Mouse (Mus musculus) forebrain, embryonic 11.5 days (tissue): ENCODE results near the gene Mkrn1. TPM values are rescaled to one million over a fixed set of nuclear protein-coding genes. Genes with fewer than 3 reads are reported as not detected.

Experiments
- ATAC-seq: fragments of 200-750 bp; cut with Nextera tagmentation; replicated peaks from 2 replicates; pipeline ENCODE4 v1.8.0; 2017; ENCODE audit warnings: moderate TSS enrichment; ENCODE audit not compliant: low FRiP score
- DNase-seq: peaks from one replicate; pipeline ENCODE4 v3.0.0-alpha.2; 2017; ENCODE audit warnings: low spot score
- H3K27ac ChIP-seq: fragments of 300-500 bp; sonication (generic); 2 replicates; pipeline ENCODE4 v1.5.1; 2014; ENCODE audit warnings: low read depth, low read length
- H3K27me3 ChIP-seq: fragments of 300-500 bp; sonication (generic); 2 replicates; pipeline ENCODE4 v1.6.1; 2014; ENCODE audit warnings: mild to moderate bottlenecking, low read length, mixed read lengths; ENCODE audit not compliant: control insufficient read depth, insufficient read depth
- H3K36me3 ChIP-seq: fragments of 300-500 bp; sonication (generic); 2 replicates; pipeline ENCODE4 v1.6.1; 2014; ENCODE audit warnings: mild to moderate bottlenecking, low read length, moderate library complexity, mixed read lengths; ENCODE audit not compliant: control insufficient read depth, insufficient read depth
- H3K4me1 ChIP-seq: fragments of 300-500 bp; sonication (generic); replicated peaks from 2 replicates; pipeline ENCODE4 v1.6.1; 2014; ENCODE audit warnings: low read length, mixed read lengths; ENCODE audit not compliant: control insufficient read depth, insufficient read depth
- H3K4me2 ChIP-seq: fragments of 300-500 bp; sonication (generic); 2 replicates; pipeline ENCODE4 v1.6.1; 2014; ENCODE audit warnings: low read depth, mild to moderate bottlenecking, low read length, moderate library complexity, mixed read lengths; ENCODE audit not compliant: severe bottlenecking
- H3K4me3 ChIP-seq: fragments of 300-500 bp; sonication (generic); 2 replicates; pipeline ENCODE4 v1.5.1; 2014; ENCODE audit warnings: low read depth, low read length
- H3K9ac ChIP-seq: fragments of 300-500 bp; sonication (generic); 2 replicates; pipeline ENCODE4 v1.6.1; 2014; ENCODE audit warnings: low read length
- H3K9me3 ChIP-seq: fragments of 300-500 bp; sonication (generic); 2 replicates; pipeline ENCODE4 v1.6.1; 2016; ENCODE audit warnings: low read length, mixed read lengths; ENCODE audit not compliant: control insufficient read depth
- WGBS: fragments of 180-500 bp; shearing (Covaris S2); extraction: QIAGEN DNeasy Blood & Tissue Kit; methylation state at CpG from one replicate; pipeline ENCODE4 v1.1.7; 2014; 5-methylcytosine and 5-hydroxymethylcytosine counted together
- polyA plus RNA-seq: library from polyadenylated mRNA; unstranded; fragments of >200 nt; fragmentation: Nextera tagmentation; extraction: Ambion mirVana; gene quantifications from 2 replicates; pipeline ENCODE4 v1.2.1, GENCODE M21; 2014

Mkrn1 gene
- polyA plus RNA-seq, 1 experiment from 2014 or later = 91.9 TPM

GRCm38 (mm10) chr6:39400343-39400742 is 19.9 kb downstream of the Mkrn1 start:
- 61% methylated on average over 7 of the region's 7 CpGs for WGBS

GRCm38 (mm10) chr6:39398342-39398741 is 21.9 kb downstream of the Mkrn1 start:
- no peak overlapping the region for H3K4me2 ChIP-seq
- H3K27ac ChIP-seq = no peak overlapping the region
- no peak for ATAC-seq
- no peak overlapping the region for H3K9ac ChIP-seq
- no peak overlapping the region for H3K4me3 ChIP-seq
- DNase-seq = no peak
- H3K9me3 ChIP-seq = no peaks in the 10 kb centered on the region
- no peaks in the 10 kb centered on the region for H3K27me3 ChIP-seq
- H3K4me1 ChIP-seq = no peaks in the 10 kb centered on the region
- 96% methylated on average over 9 of the region's 9 CpGs for WGBS
- no peaks in the 10 kb centered on the region; the same call in 1 of the 2 replicates for H3K36me3 ChIP-seq

More at GRCm38 (mm10) chr6:39400343-39400742, 19.9 kb downstream of the Mkrn1 start:
- Histone ChIP-seq H3K27me3 (no peaks in the 10 kb centered on the region), H3K9me3 (no peaks in the 10 kb centered on the region), H3K4me2 (no peak overlapping the region), H3K4me3 (no peak overlapping the region), H3K36me3 (no peaks in the 10 kb centered on the region; the same call in 1 of the 2 replicates), H3K27ac (no peak overlapping the region), H3K4me1 (no peaks in the 10 kb centered on the region), H3K9ac (no peak overlapping the region)
- DNase-seq = peak; percentile 57
- ATAC-seq = no peak

- H3K4me3 ChIP-seq = no peak overlapping the region
- DNase-seq = no peak
- 93% methylated on average over 6 of the region's 6 CpGs for WGBS
- no peaks in the 10 kb centered on the region for H3K4me1 ChIP-seq
- H3K9me3 ChIP-seq = no peaks in the 10 kb centered on the region
- no peak overlapping the region for H3K4me2 ChIP-seq
- no peaks in the 10 kb centered on the region; the same call in 1 of the 2 replicates for H3K36me3 ChIP-seq
- H3K9ac ChIP-seq = no peak overlapping the region
- H3K27ac ChIP-seq = no peak overlapping the region
- H3K27me3 ChIP-seq = no peaks in the 10 kb centered on the region
- no peak for ATAC-seq
Observed at GRCm38 (mm10) chr6:39397046-39397445, 23.2 kb downstream of the Mkrn1 start.

- Histone ChIP-seq H3K4me2 (no peak overlapping the region), H3K4me3 (no peak overlapping the region), H3K36me3 (no peaks in the 10 kb centered on the region; the same call in 1 of the 2 replicates), H3K4me1 (no peaks in the 10 kb centered on the region), H3K9me3 (no peaks in the 10 kb centered on the region), H3K9ac (no peak overlapping the region), H3K27me3 (no peaks in the 10 kb centered on the region), H3K27ac (no peak overlapping the region)
- DNase-seq (no peak), ATAC-seq (no peak)
- WGBS = 90% methylated on average over 4 of the region's 4 CpGs
Observed at GRCm38 (mm10) chr6:39395916-39396315, 24.3 kb downstream of the Mkrn1 start.

GRCm38 (mm10) chr6:39395471-39395870 is 24.8 kb downstream of the Mkrn1 start:
- H3K4me3 ChIP-seq = no peak overlapping the region
- ATAC-seq = no peak

GRCm38 (mm10) chr6:39389988-39390387 is 30.3 kb downstream of the Mkrn1 start:
- no peak overlapping the region for H3K4me2 ChIP-seq
- no peaks in the 10 kb centered on the region for H3K9me3 ChIP-seq
- DNase-seq (no peak), ATAC-seq (no peak)
- no peaks in the 10 kb centered on the region for H3K36me3 ChIP-seq
- no peak overlapping the region for H3K27ac ChIP-seq
- 95% methylated on average over 2 of the region's 2 CpGs for WGBS
- no peaks in the 10 kb centered on the region for H3K27me3 ChIP-seq
- no peaks in the 10 kb centered on the region for H3K4me1 ChIP-seq
- no peak overlapping the region for H3K9ac ChIP-seq
- no peak overlapping the region for H3K4me3 ChIP-seq

More at GRCm38 (mm10) chr6:39395471-39395870, 24.8 kb downstream of the Mkrn1 start:
- Histone ChIP-seq H3K9me3 (no peaks in the 10 kb centered on the region), H3K27ac (no peak overlapping the region), H3K4me2 (no peak overlapping the region), H3K9ac (no peak overlapping the region), H3K27me3 (no peaks in the 10 kb centered on the region), H3K36me3 (no peaks in the 10 kb centered on the region; the same call in 1 of the 2 replicates), H3K4me1 (no peaks in the 10 kb centered on the region)
- no peak for DNase-seq
- WGBS = 78% methylated on average over 4 of the region's 4 CpGs

- H3K9ac ChIP-seq = peak within 1 kb of the TSS; percentile 32; the same call in 1 of the 2 replicates
- DNase-seq = no peak
- H3K27ac ChIP-seq = no peak within 1 kb of the TSS
- no peaks in the 10 kb centered on the region for H3K36me3 ChIP-seq
- no peak for ATAC-seq
- WGBS = 5% methylated on average over 20 of the region's 20 CpGs
- H3K4me3 ChIP-seq = peak within 1 kb of the TSS; percentile 19
- H3K4me2 ChIP-seq = peak within 1 kb of the TSS; percentile 42
- H3K9me3 ChIP-seq = no peaks in the 10 kb centered on the region
- 0 out of 2 replicates have a peak, but pooled peaks cover 4% of the 10 kb centered on the region for H3K4me1 ChIP-seq
- H3K27me3 ChIP-seq = peaks cover 2% of the 10 kb centered on the region; the same call in 1 of the 2 replicates
Observed at GRCm38 (mm10) chr6:39381125-39381880, 39.0 kb downstream of the Mkrn1 start, which contains the start of gene Rab19. Gene Rab19 (plus strand): TSS chr6:39381175.

- H3K4me2 ChIP-seq = no peak overlapping the region
- H3K36me3 ChIP-seq = no peaks in the 10 kb centered on the region
- 0 out of 2 replicates have a peak, but pooled peaks cover 4% of the 10 kb centered on the region for H3K4me1 ChIP-seq
- ATAC-seq = no peak
- WGBS = 93% methylated on average over 3 of the region's 3 CpGs
- H3K9me3 ChIP-seq = no peaks in the 10 kb centered on the region
- H3K27me3 ChIP-seq = peaks cover 2% of the 10 kb centered on the region; the same call in 1 of the 2 replicates
- no peak overlapping the region for H3K27ac ChIP-seq
- H3K4me3 ChIP-seq = no peak overlapping the region
- DNase-seq = no peak
- no peak overlapping the region for H3K9ac ChIP-seq
Observed at GRCm38 (mm10) chr6:39380276-39380675, 40.0 kb downstream of the Mkrn1 start.
